Mouse (Mus musculus) heart, adult 18-20 months (tissue): Measurements from ENCODE around the gene Krtap5-2. TPM values are rescaled to one million over a fixed set of nuclear protein-coding genes. Genes with fewer than 3 reads are reported as not detected.
"Not testable (repeated sequence)": the region's sequence is repeated elsewhere in the genome, so short reads cannot be mapped to it uniquely, and the experiment has no call there.

Source experiments
- DNase-seq, 2 experiments: peaks; one replicate each; pipeline ENCODE4 v3.0.0; 2021 to 2022; ENCODE audit warnings: mixed read lengths in 1 of 2
- total RNA-seq, 2 experiments: library from RNA; stranded (reverse); gene quantifications; 2 replicates each; pipeline ENCODE4 v1.2.3; 2021

The Krtap5-2 gene
- total RNA-seq, 2 experiments from 2014 or later, result not detected

- DNase-seq, result not testable (repeated sequence)
Measured at GRCm38 (mm10) chr7:142135934-142136333, 39.9 kb downstream of the Krtap5-2 start, which contains the start of gene Gm39115. Gene Gm39115 (minus strand): TSS chr7:142136034.

- peak in 1 of 2 experiments; percentile 6 for DNase-seq
Measured at GRCm38 (mm10) chr7:142134206-142134995, 41.4 kb downstream of the Krtap5-2 start.

GRCm38 (mm10) chr7:142128843-142129242 is 47.0 kb downstream of the Krtap5-2 start:
- no peak for DNase-seq

Other genes with a start within 250 kb of the Krtap5-2 start
- under 1 TPM; 0.15 to 0.39 TPM for gene Brsk2, start 226.3 kb downstream of the Krtap5-2 start, total RNA-seq
- 10 to 100 TPM; 45.7 to 51.1 TPM for gene Mob2, start 114.9 kb downstream of the Krtap5-2 start, total RNA-seq
- 10 to 100 TPM; 30.7 to 36.6 TPM for gene Dusp8, start 80.2 kb downstream of the Krtap5-2 start, total RNA-seq
- not detected for gene Gm45618, start 55.3 kb downstream of the Krtap5-2 start, total RNA-seq
- not detected for gene Gm39115, start 40.0 kb downstream of the Krtap5-2 start, total RNA-seq
- not detected for gene Gm45337, start 31.4 kb downstream of the Krtap5-2 start, total RNA-seq
- gene Gm29735, start 18.9 kb downstream of the Krtap5-2 start, total RNA-seq, result not detected
- gene Gm4553, start 10.3 kb downstream of the Krtap5-2 start, total RNA-seq, result not detected
- gene Gm10153, start 14.4 kb upstream of the Krtap5-2 start, total RNA-seq, result not detected
- gene Krtap5-3, start 25.4 kb upstream of the Krtap5-2 start, total RNA-seq, result not detected
- not detected for gene Gm7579, start 35.9 kb upstream of the Krtap5-2 start, total RNA-seq
- not detected for gene Krtap5-5, start 54.0 kb upstream of the Krtap5-2 start, total RNA-seq
- not detected for gene Gm40460, start 65.1 kb upstream of the Krtap5-2 start, total RNA-seq
- not detected for gene Gm2431, start 82.3 kb upstream of the Krtap5-2 start, total RNA-seq
- gene Gm4559, start 98.4 kb upstream of the Krtap5-2 start, total RNA-seq, result not detected
- not detected for gene Krtap5-1, start 121.1 kb upstream of the Krtap5-2 start, total RNA-seq
- not detected for gene Krtap5-4, start 127.5 kb upstream of the Krtap5-2 start, total RNA-seq
- 1 to 10 TPM; 2.0 to 2.2 TPM for gene Ifitm10, start 197.7 kb upstream of the Krtap5-2 start, total RNA-seq
- gene Gm49369, start 206.7 kb upstream of the Krtap5-2 start, total RNA-seq, result 1 to 10 TPM; 2.1 to 2.2 TPM
- gene Ctsd, start 212.0 kb upstream of the Krtap5-2 start, total RNA-seq, result 1,000 to 10,000 TPM in 1 of 2 experiments, 100 to 1,000 TPM in 1; 997 to 1,066 TPM